Mouse (Mus musculus) small intestine, adult 2 months (tissue): Measurements from ENCODE around the gene Med26. TPM values are rescaled to one million over a fixed set of nuclear protein-coding genes. Genes with fewer than 3 reads are reported as not detected.

Experiments used
- H3K27ac ChIP-seq: fragments of 200-500 bp; 2 replicates; pipeline ENCODE4 v1.5.1; 2012; ENCODE audit warnings: low read depth, low read length, control low read depth, inconsistent platforms; ENCODE audit not compliant: insufficient read depth
- H3K27me3 ChIP-seq: fragments of 200-500 bp; 2 replicates; pipeline ENCODE4 v1.6.1; 2012; ENCODE audit warnings: mild to moderate bottlenecking, moderate library complexity, low read length, inconsistent platforms; ENCODE audit not compliant: control insufficient read depth, insufficient read depth
- H3K36me3 ChIP-seq: fragments of 200-500 bp; 2 replicates; pipeline ENCODE4 v1.6.1; 2012; ENCODE audit warnings: mild to moderate bottlenecking, low read length, control low read depth, inconsistent platforms; ENCODE audit not compliant: control insufficient read depth, insufficient read depth
- H3K4me1 ChIP-seq: fragments of 200-500 bp; 2 replicates; pipeline ENCODE4 v1.6.1; 2012; ENCODE audit warnings: low read length, inconsistent platforms, mixed read lengths; ENCODE audit not compliant: control insufficient read depth, insufficient read depth, insufficient read length
- H3K4me3 ChIP-seq: fragments of 200-500 bp; 2 replicates; pipeline ENCODE4 v1.5.1; 2012; ENCODE audit warnings: low read depth, mild to moderate bottlenecking, control low read depth, inconsistent platforms, low read length, moderate library complexity
- CTCF ChIP-seq: fragments of 200-500 bp; IDR thresholded peaks from 2 replicates; pipeline ENCODE4 v1.5.1; 2012; ENCODE audit warnings: low read depth, mild to moderate bottlenecking, control low read depth, inconsistent platforms, low read length, moderate library complexity, mixed read lengths; ENCODE audit not compliant: insufficient replicate concordance, insufficient read length; ENCODE audit errors: extremely low read depth
- POLR2A ChIP-seq: fragments of 200-500 bp; IDR thresholded peaks from 2 replicates; pipeline ENCODE4 v1.6.1; 2012; ENCODE audit warnings: low read depth, mild to moderate bottlenecking, control low read depth, inconsistent platforms, low read length, moderate library complexity
- WGBS: fragments of 180-500 bp; shearing (Covaris S2); methylation state at CpG from one replicate; pipeline ENCODE4 v1.1.7; 2018; 5-methylcytosine and 5-hydroxymethylcytosine counted together
- polyA plus RNA-seq: library from polyadenylated mRNA; depleted of rRNA; stranded (reverse); fragments of >200 nt; gene quantifications from 2 replicates; pipeline ENCODE4 v1.2.3, GENCODE M21; 2012

The Med26 gene
- polyA plus RNA-seq, 1 experiment, result 15.1 TPM

DNA sequence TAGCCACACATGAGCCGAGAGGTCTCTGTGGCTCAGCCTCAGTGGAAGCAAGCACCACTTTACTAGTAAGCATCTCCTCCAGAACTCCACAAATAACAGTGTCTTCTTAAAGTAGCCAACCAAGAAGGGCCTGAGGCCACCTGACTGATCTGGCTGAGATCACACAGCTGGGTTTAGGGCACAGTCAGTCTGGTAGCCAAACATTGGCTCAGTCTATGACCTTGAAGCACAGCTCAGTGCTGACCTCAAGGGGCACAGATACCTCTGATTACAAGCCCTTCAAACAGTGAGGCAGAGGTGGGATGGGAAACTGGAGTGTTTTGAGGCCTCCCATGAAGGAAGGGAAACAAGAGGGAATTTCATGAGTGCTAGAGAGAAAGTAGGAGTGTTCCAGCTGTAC is 35.4 kb downstream of the Med26 start:
- WGBS, result 94% methylated on average over 1 of the region's 1 CpGs

DNA sequence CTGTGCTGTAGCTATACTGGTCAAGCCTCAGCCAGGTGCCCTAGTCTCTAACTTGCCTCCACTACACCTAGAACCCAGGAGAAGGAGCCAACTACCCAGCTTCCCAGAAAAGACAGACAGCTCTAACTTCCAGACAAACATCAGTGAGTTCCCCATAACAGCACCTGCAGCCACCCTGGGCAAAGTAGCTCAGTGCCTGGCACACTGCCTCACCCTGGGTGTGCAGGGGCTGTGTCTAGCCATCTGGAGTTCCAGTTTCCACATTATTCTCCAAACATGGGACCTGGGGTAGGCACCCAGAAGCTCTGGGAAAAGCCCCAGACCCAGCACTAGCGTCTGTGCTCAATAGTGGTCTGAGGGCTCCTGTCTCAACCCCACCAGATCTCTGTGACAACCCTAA is 40.6 kb downstream of the Med26 start:
- Histone ChIP-seq H3K36me3 (no peaks in the 10 kb centered on the region), H3K4me3 (no peak overlapping the region), H3K27me3 (no peaks in the 10 kb centered on the region), H3K27ac (no peak overlapping the region), H3K4me1 (peaks cover 3% of the 10 kb centered on the region; the same call in 1 of the 2 replicates)
- no peak for TF ChIP-seq CTCF
- no peak for TF ChIP-seq POLR2A
- 89% methylated on average over 1 of the region's 1 CpGs for WGBS

More for the DNA sequence above, 35.4 kb downstream of the Med26 start:
- no peaks in the 10 kb centered on the region for H3K27me3 ChIP-seq
- H3K4me1 ChIP-seq, result peaks cover 3% of the 10 kb centered on the region; the same call in 1 of the 2 replicates
- no peak overlapping the region for H3K27ac ChIP-seq
- TF ChIP-seq CTCF (no peak), POLR2A (no peak)
- no peak overlapping the region for H3K4me3 ChIP-seq
- no peaks in the 10 kb centered on the region for H3K36me3 ChIP-seq

DNA sequence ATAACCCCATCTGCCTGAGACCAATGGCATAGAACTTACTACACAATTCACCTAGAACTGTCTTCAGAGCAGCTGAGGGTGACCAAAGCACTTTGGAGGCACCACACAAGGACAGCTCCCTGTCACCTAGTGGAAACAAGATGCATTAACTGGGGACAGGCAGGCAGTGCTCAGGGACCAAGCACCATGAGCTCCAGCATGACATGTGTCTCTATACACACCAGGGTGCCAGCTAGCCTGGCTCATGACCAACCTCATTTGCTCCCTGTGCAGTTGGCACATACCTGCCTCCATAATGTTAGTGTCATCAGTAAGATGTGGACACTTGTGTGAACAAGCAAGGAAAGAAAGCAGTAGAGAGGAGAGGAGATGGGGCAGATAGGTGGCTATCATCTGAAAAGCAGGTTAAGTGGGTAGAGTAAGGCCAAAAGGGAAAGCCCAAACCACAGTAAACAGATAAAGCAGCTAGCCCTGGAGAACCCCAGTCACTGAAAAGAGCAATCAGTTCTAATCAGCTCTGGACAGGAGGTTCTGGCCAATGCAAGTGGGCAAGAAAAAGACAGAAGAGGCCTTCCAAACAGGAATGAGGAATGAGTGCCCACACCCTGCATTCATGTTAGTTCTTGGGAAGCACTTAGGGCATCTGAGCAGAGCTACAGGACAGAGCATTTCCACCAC is 43.3 kb downstream of the Med26 start:
- TF ChIP-seq POLR2A, result no peak
- TF ChIP-seq CTCF, result no peak
- Histone ChIP-seq H3K27ac (no peak overlapping the region), H3K27me3 (no peaks in the 10 kb centered on the region), H3K36me3 (no peaks in the 10 kb centered on the region), H3K4me1 (peaks cover 2% of the 10 kb centered on the region; the same call in 1 of the 2 replicates), H3K4me3 (no peak overlapping the region)

DNA sequence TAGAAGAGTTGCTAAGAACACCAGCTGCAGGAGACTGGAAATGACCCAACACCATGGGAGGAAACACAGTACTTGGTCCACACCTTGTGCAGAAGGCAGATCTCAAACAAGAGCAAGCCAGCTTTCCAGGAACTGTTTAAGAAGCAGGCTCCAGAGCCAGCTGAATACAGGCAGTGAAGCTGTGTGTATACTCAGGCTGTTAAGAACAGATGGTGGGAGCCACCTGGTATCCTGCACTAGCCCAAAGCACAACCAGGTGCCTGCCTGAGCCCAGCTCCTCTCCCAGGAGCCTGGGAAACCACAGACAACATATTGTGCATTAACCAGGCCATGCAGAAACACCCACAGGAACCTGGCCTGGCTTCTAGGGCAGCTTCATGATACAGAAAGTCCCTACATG is 43.9 kb downstream of the Med26 start:
- no peaks in the 10 kb centered on the region for H3K36me3 ChIP-seq
- no peaks in the 10 kb centered on the region for H3K27me3 ChIP-seq
- H3K4me1 ChIP-seq, result no peaks in the 10 kb centered on the region
- no peak overlapping the region for H3K4me3 ChIP-seq
- no peak for TF ChIP-seq POLR2A
- TF ChIP-seq CTCF, result no peak
- H3K27ac ChIP-seq, result no peak overlapping the region

DNA sequence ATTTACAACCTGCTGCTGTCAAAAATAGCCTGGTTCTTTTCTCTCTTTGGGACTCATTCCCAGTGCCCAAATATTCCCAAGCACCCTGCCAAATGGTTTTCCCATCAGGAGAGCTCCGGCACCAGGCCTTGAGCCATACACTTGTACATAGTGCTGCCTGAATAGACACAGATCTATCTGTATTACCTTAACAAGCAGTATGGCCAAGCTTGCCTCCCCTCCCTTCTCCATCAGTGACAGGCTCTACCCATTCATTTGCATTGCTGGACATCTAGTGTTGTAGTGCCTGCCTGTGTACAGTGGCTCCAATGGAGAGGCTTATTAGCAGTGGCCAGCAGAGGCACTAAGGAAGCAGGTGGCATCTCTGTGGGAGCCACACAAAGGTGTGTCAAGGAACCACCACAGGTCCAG is 47.5 kb downstream of the Med26 start:
- H3K4me3 ChIP-seq, result no peak overlapping the region
- H3K27me3 ChIP-seq, result no peaks in the 10 kb centered on the region
- no peak for TF ChIP-seq POLR2A
- no peak for TF ChIP-seq CTCF
- no peaks in the 10 kb centered on the region for H3K4me1 ChIP-seq
- WGBS, result 92% methylated on average over 1 of the region's 1 CpGs
- no peak overlapping the region for H3K27ac ChIP-seq
- peaks cover 15% of the 10 kb centered on the region for H3K36me3 ChIP-seq

DNA sequence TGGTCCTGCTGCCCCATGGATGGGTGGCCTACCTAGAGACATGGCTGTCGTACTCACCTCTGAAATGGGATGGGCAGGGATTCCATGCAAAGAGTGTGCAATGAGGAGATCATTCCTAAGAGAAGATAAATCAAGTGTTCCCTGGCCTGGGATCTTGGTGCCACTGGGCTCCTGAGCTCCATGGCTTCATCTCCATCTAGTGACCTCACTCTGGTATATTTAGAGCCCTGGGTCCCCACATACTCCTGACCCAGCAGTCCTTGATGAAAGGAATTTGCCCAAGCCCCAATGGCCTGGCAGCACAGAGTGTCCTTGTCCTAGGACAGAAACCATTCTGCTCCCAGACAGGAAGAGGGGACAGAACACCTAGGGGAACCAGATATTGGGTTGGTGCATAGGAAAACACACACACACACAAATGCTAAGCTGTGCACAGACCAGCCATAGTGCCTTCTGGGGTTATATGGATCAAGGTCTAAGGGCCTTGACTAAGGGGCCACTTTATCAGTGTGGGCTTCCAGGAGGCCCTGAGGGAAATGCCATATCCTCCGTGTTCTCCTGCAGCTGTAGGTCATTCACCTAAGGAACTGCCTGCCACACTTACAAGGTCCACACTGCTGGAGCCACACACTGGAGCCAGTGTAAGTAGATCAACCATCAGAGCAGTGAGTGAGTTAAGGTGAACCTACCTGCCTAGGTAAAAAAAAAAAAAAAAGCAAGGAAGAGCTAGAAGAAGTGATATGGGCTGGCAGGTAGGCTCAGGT is 48.4 kb downstream of the Med26 start:
- Histone ChIP-seq H3K27me3 (no peaks in the 10 kb centered on the region), H3K36me3 (peaks cover 16% of the 10 kb centered on the region), H3K4me3 (no peak overlapping the region), H3K27ac (no peak overlapping the region), H3K4me1 (no peaks in the 10 kb centered on the region)
- no peak for TF ChIP-seq CTCF
- no peak for TF ChIP-seq POLR2A
- 74% methylated on average over 2 of the region's 2 CpGs for WGBS

DNA sequence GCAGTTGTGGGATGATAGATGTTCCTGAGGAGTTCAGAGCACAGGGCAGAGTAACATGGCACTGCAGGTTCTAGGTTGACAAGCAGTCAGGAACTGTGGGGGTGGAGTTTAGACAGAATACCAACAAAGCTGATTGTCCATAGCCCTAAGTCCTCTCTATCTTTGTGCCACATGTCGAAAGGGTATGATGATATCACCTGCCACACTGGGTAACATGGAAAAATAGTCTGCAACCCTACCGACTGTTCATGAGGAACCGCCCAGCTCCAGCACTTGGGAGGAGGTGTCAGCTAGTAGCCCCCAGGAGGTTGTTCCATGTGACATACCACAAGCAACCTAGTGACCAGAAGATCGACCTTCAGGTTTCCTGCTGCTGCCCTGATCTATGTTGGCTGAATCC is 49.5 kb downstream of the Med26 start:
- Histone ChIP-seq H3K27ac (no peak overlapping the region), H3K36me3 (peaks cover 16% of the 10 kb centered on the region), H3K4me1 (peaks cover under 1% of the 10 kb centered on the region; the same call in 1 of the 2 replicates), H3K4me3 (no peak overlapping the region), H3K27me3 (no peaks in the 10 kb centered on the region)
- 86% methylated on average over 4 of the region's 4 CpGs for WGBS
- TF ChIP-seq POLR2A (no peak), CTCF (no peak)
